Mouse (Mus musculus): ENCODE results near the gene Olfr1395. TPM values are rescaled to one million over a fixed set of nuclear protein-coding genes. Genes with fewer than 3 reads are reported as not detected.
"Not testable (repeated sequence)": the region's sequence is repeated elsewhere in the genome, so short reads cannot be mapped to it uniquely, and the experiment has no call there.

The Olfr1395 gene
- polyA plus RNA-seq, 1 experiment from 2014 or later: not detected

DNA sequence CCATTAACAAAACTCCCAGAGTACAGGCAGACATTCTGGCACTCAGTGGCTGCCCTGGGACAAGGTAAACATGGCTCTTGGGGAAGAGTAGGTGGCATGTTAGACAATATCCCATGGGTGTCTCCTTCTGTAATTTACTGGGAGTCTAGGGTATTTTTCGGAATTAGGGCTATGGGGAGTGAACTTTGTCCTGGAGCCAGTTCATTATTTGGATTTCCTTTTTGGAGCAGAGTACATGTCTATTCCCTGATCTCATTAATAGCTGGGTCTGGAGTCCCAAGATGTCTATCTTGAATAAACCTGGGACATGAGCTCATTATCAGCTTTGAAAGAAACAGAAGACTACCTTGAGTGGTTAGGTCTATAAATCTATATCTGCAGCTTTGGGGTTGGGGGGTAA, 12.0 kb downstream of the Olfr1395 start, which contains the start of gene Olfr1394:
Gene Olfr1394 (plus strand): TSS at position 301 of the 400 bp plus-strand sequence.
- no peaks in the 10 kb centered on the region for H3K36me3 ChIP-seq (ENCODE audit: control insufficient read depth, insufficient read depth, low read length)
- H3K9me3 ChIP-seq (ENCODE audit: control insufficient read depth, low read depth, low read length): no peaks in the 10 kb centered on the region
- H3K27me3 ChIP-seq (ENCODE audit: control insufficient read depth, insufficient read depth, low read length): no peaks in the 10 kb centered on the region
- H3K27ac ChIP-seq (ENCODE audit: low read length): no peak within 1 kb of the TSS
- H3K9ac ChIP-seq (replicated peaks; ENCODE audit: low read depth, low read length): no peak within 1 kb of the TSS
- no peak within 1 kb of the TSS for H3K4me2 ChIP-seq (replicated peaks; ENCODE audit: low read depth, low read length)
- no peaks in the 10 kb centered on the region for H3K4me1 ChIP-seq (ENCODE audit: control insufficient read depth, insufficient read depth, low read length)
- ATAC-seq (ENCODE audit: insufficient number of reproducible peaks, insufficient read depth, low FRiP score, low read depth): no peak
- 86% methylated on average over 1 of the region's 1 CpGs for WGBS
- no peak within 1 kb of the TSS for H3K4me3 ChIP-seq (ENCODE audit: low read depth, low read length)

DNA sequence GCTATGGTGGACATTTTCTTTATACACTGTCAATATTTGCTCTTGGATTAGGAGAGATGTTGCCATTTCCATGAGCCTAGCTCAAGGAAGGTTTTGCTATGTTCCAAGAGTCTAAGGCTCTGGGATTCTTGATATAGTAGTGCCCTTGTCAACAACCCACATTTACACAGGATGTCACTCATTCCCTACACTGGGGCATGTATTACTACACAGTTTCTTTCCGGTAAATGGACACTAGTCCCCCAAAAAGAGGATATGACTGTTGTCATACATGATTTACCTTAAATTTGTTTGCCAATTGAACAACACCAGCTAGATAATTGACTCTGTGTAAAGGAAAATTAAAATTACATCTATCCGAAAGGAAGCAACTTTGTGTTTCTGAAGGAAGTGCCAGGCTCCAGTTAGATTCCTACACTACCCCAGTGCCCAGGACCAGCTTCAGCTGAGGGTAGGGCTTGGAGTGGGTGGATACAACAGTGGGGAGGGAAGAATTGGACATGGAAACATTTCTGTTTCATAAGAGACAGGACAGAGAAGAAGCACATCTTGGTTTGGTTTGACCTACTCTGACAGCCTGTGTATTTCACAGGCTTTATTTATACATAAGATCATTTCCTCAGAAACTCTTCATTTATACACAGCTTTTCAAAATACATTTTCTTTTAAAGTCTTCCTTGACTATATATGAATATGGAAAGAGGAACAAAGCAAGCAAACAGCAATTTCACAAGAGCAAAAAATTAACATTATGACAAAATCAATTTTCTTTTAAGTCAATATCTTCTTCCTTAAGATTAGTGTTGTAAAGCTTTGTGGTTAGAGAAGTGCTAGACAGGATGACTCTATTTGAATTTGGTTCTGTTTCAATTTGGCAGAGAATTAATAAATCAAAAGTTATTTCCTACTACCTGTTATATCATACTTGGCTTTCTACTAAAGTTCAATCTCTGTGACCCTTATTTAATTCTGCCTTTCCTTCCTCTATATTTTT, 15.0 kb downstream of the Olfr1395 start:
- H3K4me3 ChIP-seq (ENCODE audit: low read depth, low read length): no peak overlapping the region
- H3K9me3 ChIP-seq (ENCODE audit: control insufficient read depth, low read depth, low read length): no peaks in the 10 kb centered on the region
- H3K4me1 ChIP-seq (ENCODE audit: control insufficient read depth, insufficient read depth, low read length): no peaks in the 10 kb centered on the region
- ATAC-seq (ENCODE audit: insufficient number of reproducible peaks, insufficient read depth, low FRiP score, low read depth): no peak
- no peaks in the 10 kb centered on the region for H3K36me3 ChIP-seq (ENCODE audit: control insufficient read depth, insufficient read depth, low read length)
- H3K9ac ChIP-seq (replicated peaks; ENCODE audit: low read depth, low read length): no peak overlapping the region
- no peak overlapping the region for H3K27ac ChIP-seq (ENCODE audit: low read length)
- 81% methylated on average over 2 of the region's 2 CpGs for WGBS
- H3K27me3 ChIP-seq (ENCODE audit: control insufficient read depth, insufficient read depth, low read length): no peaks in the 10 kb centered on the region
- no peak overlapping the region for H3K4me2 ChIP-seq (replicated peaks; ENCODE audit: low read depth, low read length)

DNA sequence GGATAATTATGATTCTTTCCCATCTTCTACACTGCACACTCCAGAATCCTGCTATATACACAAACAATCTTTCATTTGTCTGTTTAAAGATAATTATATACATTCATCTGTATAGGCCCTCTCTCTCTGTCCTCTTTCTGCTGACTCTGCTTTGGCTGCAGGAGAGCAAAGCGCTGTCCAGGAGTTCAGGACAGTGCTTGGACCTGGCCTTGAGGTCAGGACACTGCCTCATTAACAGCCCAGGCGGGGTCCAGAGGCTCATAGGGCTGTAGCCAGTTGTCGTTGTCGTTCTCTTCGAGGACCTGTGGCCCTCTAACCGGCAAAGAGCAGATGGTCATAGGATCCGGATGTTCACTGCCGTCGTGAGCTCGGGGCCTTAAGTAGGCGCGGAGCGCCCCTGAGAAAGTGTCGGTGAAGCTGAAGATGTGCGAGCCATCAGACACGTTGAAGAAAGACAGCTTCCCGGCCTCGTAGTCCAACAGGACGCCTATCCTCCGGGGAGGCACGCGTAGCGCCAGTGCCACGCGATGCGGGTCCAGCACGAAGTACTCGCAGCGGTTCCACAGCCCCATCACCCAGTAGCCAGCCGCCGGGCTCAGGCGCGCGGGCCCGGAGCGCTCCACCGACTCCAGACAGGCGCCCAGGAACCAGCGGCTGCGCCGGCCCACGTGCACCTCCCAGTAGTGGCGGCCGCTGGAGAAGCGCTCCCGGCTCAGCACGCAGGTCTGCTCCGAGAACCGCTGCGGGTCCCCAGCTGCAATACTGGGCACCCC, 27.0 kb downstream of the Olfr1395 start:
- peak overlapping the region; percentile 21 for H3K4me3 ChIP-seq (ENCODE audit: low read depth, low read length)
- H3K9ac ChIP-seq (replicated peaks; ENCODE audit: low read depth, low read length): no peak overlapping the region
- H3K27ac ChIP-seq (ENCODE audit: low read length): no peak overlapping the region
- 6% methylated on average over 47 of the region's 50 CpGs for WGBS
- H3K27me3 ChIP-seq (ENCODE audit: control insufficient read depth, insufficient read depth, low read length): 0 out of 2 replicates have a peak, but pooled peaks cover 4% of the 10 kb centered on the region
- ATAC-seq (ENCODE audit: insufficient number of reproducible peaks, insufficient read depth, low FRiP score, low read depth): peak; percentile 37; the same call in 1 of the 2 replicates
- H3K36me3 ChIP-seq (ENCODE audit: control insufficient read depth, insufficient read depth, low read length): no peaks in the 10 kb centered on the region
- H3K9me3 ChIP-seq (ENCODE audit: control insufficient read depth, low read depth, low read length): peaks cover 6% of the 10 kb centered on the region; the same call in 1 of the 2 replicates
- peak overlapping the region; percentile 51 for H3K4me2 ChIP-seq (replicated peaks; ENCODE audit: low read depth, low read length)
- H3K4me1 ChIP-seq (ENCODE audit: control insufficient read depth, insufficient read depth, low read length): no peaks in the 10 kb centered on the region

- H3K4me2 ChIP-seq (replicated peaks; ENCODE audit: low read depth, low read length): no peak overlapping the region
- WGBS: 95% methylated on average over 4 of the region's 4 CpGs
- no peaks in the 10 kb centered on the region for H3K4me1 ChIP-seq (ENCODE audit: control insufficient read depth, insufficient read depth, low read length)
- 0 out of 2 replicates have a peak, but pooled peaks cover 4% of the 10 kb centered on the region for H3K27me3 ChIP-seq (ENCODE audit: control insufficient read depth, insufficient read depth, low read length)
- ATAC-seq (ENCODE audit: insufficient number of reproducible peaks, insufficient read depth, low FRiP score, low read depth): no peak
- no peak overlapping the region for H3K4me3 ChIP-seq (ENCODE audit: low read depth, low read length)
- H3K27ac ChIP-seq (ENCODE audit: low read length): no peak overlapping the region
- H3K36me3 ChIP-seq (ENCODE audit: control insufficient read depth, insufficient read depth, low read length): no peaks in the 10 kb centered on the region
- peaks cover 6% of the 10 kb centered on the region; the same call in 1 of the 2 replicates for H3K9me3 ChIP-seq (ENCODE audit: control insufficient read depth, low read depth, low read length)
- H3K9ac ChIP-seq (replicated peaks; ENCODE audit: low read depth, low read length): no peak overlapping the region
Measured at GRCm38 (mm10) chr11:49170576-49170975, 28.5 kb downstream of the Olfr1395 start.

DNA sequence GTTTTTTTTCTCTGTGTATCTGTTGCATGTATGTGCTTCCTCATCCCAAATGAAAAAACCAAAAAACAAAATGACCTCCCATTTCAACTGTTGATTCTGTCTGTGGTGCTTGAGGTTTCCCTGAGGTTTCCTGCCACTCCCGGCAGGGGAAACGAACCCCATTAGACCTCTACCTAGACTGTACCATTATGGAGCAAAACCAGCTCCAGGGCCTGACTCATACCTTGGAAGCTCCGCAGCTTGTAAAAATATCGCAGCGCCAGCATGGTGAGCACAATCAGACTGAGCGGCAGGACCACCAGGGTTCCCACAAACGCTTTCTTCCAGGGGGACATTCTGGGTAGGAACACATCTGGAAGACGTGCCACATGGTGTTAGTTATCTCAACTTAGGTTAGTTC, 33.3 kb downstream of the Olfr1395 start:
- H3K4me1 ChIP-seq (ENCODE audit: control insufficient read depth, insufficient read depth, low read length): no peaks in the 10 kb centered on the region
- H3K4me3 ChIP-seq (ENCODE audit: low read depth, low read length): no peak overlapping the region
- H3K9ac ChIP-seq (replicated peaks; ENCODE audit: low read depth, low read length): no peak overlapping the region
- WGBS: 94% methylated on average over 8 of the region's 8 CpGs
- H3K27ac ChIP-seq (ENCODE audit: low read length): no peak overlapping the region
- no peak overlapping the region for H3K4me2 ChIP-seq (replicated peaks; ENCODE audit: low read depth, low read length)
- H3K27me3 ChIP-seq (ENCODE audit: control insufficient read depth, insufficient read depth, low read length): 0 out of 2 replicates have a peak, but pooled peaks cover 4% of the 10 kb centered on the region
- H3K9me3 ChIP-seq (ENCODE audit: control insufficient read depth, low read depth, low read length): no peaks in the 10 kb centered on the region
- ATAC-seq (ENCODE audit: insufficient number of reproducible peaks, insufficient read depth, low FRiP score, low read depth): no peak
- H3K36me3 ChIP-seq (ENCODE audit: control insufficient read depth, insufficient read depth, low read length): no peaks in the 10 kb centered on the region

GRCm38 (mm10) chr11:49176047-49176779, 34.1 kb downstream of the Olfr1395 start:
- ATAC-seq (ENCODE audit: insufficient number of reproducible peaks, insufficient read depth, low FRiP score, low read depth): not testable (repeated sequence)

GRCm38 (mm10) chr11:49183172-49183571, 41.1 kb downstream of the Olfr1395 start:
- WGBS: 73% methylated on average over 1 of the region's 1 CpGs
- H3K4me2 ChIP-seq (replicated peaks; ENCODE audit: low read depth, low read length): no peak overlapping the region

More at GRCm38 (mm10) chr11:49176047-49176779, 34.1 kb downstream of the Olfr1395 start:
- not testable (repeated sequence) for H3K36me3 ChIP-seq (ENCODE audit: control insufficient read depth, insufficient read depth, low read length); H3K4me2 ChIP-seq (replicated peaks; ENCODE audit: low read depth, low read length); H3K27me3 ChIP-seq (ENCODE audit: control insufficient read depth, insufficient read depth, low read length); H3K9me3 ChIP-seq (ENCODE audit: control insufficient read depth, low read depth, low read length); H3K4me1 ChIP-seq (ENCODE audit: control insufficient read depth, insufficient read depth, low read length); H3K9ac ChIP-seq (replicated peaks; ENCODE audit: low read depth, low read length); H3K4me3 ChIP-seq (ENCODE audit: low read depth, low read length); H3K27ac ChIP-seq (ENCODE audit: low read length)
- 70% methylated on average over 4 of the region's 4 CpGs for WGBS

GRCm38 (mm10) chr11:49186452-49186851, 44.4 kb downstream of the Olfr1395 start:
- Histone ChIP-seq H3K9me3 (ENCODE audit: control insufficient read depth, low read depth, low read length) (no peaks in the 10 kb centered on the region), H3K4me3 (ENCODE audit: low read depth, low read length) (no peak overlapping the region), H3K36me3 (ENCODE audit: control insufficient read depth, insufficient read depth, low read length) (no peaks in the 10 kb centered on the region), H3K27ac (ENCODE audit: low read length) (no peak overlapping the region), H3K27me3 (ENCODE audit: control insufficient read depth, insufficient read depth, low read length) (no peaks in the 10 kb centered on the region), H3K9ac (replicated peaks; ENCODE audit: low read depth, low read length) (no peak overlapping the region), H3K4me1 (ENCODE audit: control insufficient read depth, insufficient read depth, low read length) (no peaks in the 10 kb centered on the region), H3K4me2 (replicated peaks; ENCODE audit: low read depth, low read length) (no peak overlapping the region)
- ATAC-seq (ENCODE audit: insufficient number of reproducible peaks, insufficient read depth, low FRiP score, low read depth): no peak
- WGBS: 82% methylated on average over 6 of the region's 6 CpGs

More at GRCm38 (mm10) chr11:49183172-49183571, 41.1 kb downstream of the Olfr1395 start:
- H3K27me3 ChIP-seq (ENCODE audit: control insufficient read depth, insufficient read depth, low read length): no peaks in the 10 kb centered on the region
- H3K4me3 ChIP-seq (ENCODE audit: low read depth, low read length): no peak overlapping the region
- ATAC-seq (ENCODE audit: insufficient number of reproducible peaks, insufficient read depth, low FRiP score, low read depth): no peak
- H3K36me3 ChIP-seq (ENCODE audit: control insufficient read depth, insufficient read depth, low read length): no peaks in the 10 kb centered on the region
- H3K9me3 ChIP-seq (ENCODE audit: control insufficient read depth, low read depth, low read length): no peaks in the 10 kb centered on the region
- no peak overlapping the region for H3K27ac ChIP-seq (ENCODE audit: low read length)
- H3K9ac ChIP-seq (replicated peaks; ENCODE audit: low read depth, low read length): no peak overlapping the region
- H3K4me1 ChIP-seq (ENCODE audit: control insufficient read depth, insufficient read depth, low read length): no peaks in the 10 kb centered on the region

Data from stomach, embryonic 14.5 days (tissue).